Mouse (Mus musculus) testis, adult 2 months (tissue): ENCODE results near the gene Perp. TPM values are rescaled to one million over a fixed set of nuclear protein-coding genes. Genes with fewer than 3 reads are reported as not detected.
A peak's percentile ranks its signal among the peaks of the same experiment; 100 is the strongest.

Source experiments
- H3K27ac ChIP-seq: fragments of 200-500 bp; 2 replicates; pipeline ENCODE4 v1.5.1; 2012; ENCODE audit warnings: low read depth, low read length; ENCODE audit not compliant: control insufficient read depth, insufficient read depth
- H3K27me3 ChIP-seq: fragments of 200-500 bp; 2 replicates; pipeline ENCODE4 v1.6.1; 2012; ENCODE audit warnings: mild to moderate bottlenecking, low read length, moderate library complexity; ENCODE audit not compliant: control insufficient read depth, insufficient read depth
- H3K36me3 ChIP-seq: fragments of 200-500 bp; 2 replicates; pipeline ENCODE4 v1.6.1; 2012; ENCODE audit warnings: mild to moderate bottlenecking, low read length; ENCODE audit not compliant: control insufficient read depth, insufficient read depth
- H3K4me1 ChIP-seq: fragments of 200-500 bp; 2 replicates; pipeline ENCODE4 v1.6.1; 2012; ENCODE audit warnings: low read length; ENCODE audit not compliant: control insufficient read depth, insufficient read depth
- H3K4me3 ChIP-seq: fragments of 200-500 bp; 2 replicates; pipeline ENCODE4 v1.5.1; 2012; ENCODE audit warnings: low read depth, mild to moderate bottlenecking, low read length, moderate library complexity, mixed read lengths; ENCODE audit not compliant: control insufficient read depth
- CTCF ChIP-seq: fragments of 200-500 bp; IDR thresholded peaks from 2 replicates; pipeline ENCODE4 v1.5.1; 2012; ENCODE audit warnings: low read depth, mild to moderate bottlenecking, inconsistent platforms, low read length, moderate library complexity; ENCODE audit not compliant: control insufficient read depth, insufficient read depth, insufficient replicate concordance
- POLR2A ChIP-seq: fragments of 200-500 bp; IDR thresholded peaks from 2 replicates; pipeline ENCODE4 v1.6.1; 2012; ENCODE audit warnings: low read depth, mild to moderate bottlenecking, inconsistent platforms, low read length, moderate library complexity; ENCODE audit not compliant: control insufficient read depth
- polyA plus RNA-seq: library from polyadenylated mRNA; depleted of rRNA; stranded (reverse); fragments of >200 nt; gene quantifications from 2 replicates; pipeline ENCODE4 v1.2.3, GENCODE M21; 2012; rRNA removed

Gene Perp
- polyA plus RNA-seq, result 1.3 and 3.9 TPM in 2 replicates

DNA sequence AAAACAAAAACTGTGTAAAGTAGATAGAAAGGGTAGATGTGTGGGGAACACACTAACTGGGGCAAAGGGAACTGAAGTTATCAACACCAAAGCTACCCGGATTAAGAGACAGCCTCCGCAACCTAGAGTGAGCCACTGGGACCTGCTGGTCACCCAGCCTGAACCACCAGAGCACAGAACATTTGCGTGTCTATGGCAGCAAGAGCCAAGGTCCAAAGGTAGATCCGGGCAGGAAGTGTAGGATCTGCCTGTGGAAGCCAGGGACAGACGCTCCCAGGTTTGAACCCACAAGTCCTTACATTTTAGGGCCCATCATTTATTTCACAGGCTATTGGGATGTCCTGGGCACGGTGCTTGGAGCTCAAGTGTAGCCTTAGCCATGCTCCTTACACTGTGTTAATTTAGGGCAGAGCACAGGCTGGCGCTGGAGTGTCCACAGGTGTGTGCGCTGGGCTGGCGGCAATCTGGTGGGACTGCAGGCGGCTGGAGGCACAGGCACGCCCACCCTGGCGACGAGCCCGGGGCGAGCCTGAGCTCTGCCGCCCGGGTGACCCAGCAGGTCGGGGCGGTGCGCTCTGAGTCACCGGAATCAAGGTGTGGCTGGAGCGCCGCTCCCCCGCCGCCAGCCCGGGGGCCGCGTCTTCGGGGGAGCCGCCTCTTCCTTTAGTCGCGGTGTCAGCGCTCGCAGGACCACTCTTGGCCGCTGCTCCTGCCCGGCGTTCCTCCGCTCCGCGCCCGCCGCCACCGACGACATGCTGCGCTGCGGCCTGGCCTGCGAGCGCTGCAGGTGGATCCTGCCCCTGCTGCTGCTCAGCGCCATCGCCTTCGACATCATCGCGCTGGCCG, at the start of gene Perp:
Perp (plus strand) TSS at position 580 of the 846 bp plus-strand sequence.
- no peak within 1 kb of the TSS for H3K27ac ChIP-seq
- no peaks in the 10 kb centered on the region; the same call in 1 of the 2 replicates for H3K27me3 ChIP-seq
- H3K4me1 ChIP-seq, result peaks cover 5% of the 10 kb centered on the region; the same call in 1 of the 2 replicates
- H3K4me3 ChIP-seq, result peak within 1 kb of the TSS; percentile 73
- no peaks in the 10 kb centered on the region for H3K36me3 ChIP-seq
- TF ChIP-seq CTCF, result no peak
- TF ChIP-seq POLR2A, result no peak

DNA sequence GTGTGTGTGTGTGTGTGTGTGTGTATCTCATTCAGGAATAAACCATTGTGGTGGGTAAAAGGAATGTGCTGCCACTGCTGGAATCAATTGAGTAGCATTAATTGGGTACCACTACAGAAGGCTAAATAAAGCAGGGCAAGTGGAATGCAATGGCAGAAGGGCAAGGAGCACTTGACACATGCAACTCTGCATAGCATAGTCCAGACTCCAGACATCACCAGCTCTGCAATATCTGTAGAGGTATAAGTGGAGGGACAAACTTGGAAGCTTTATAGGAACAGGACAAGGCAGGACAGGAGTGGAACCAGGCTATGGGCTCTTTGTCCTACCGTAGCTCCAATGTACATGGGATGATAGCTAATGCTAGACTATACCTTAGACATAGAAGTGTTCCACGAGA, 33.1 kb upstream of the Perp start:
- TF ChIP-seq CTCF (no peak), POLR2A (no peak)
- Histone ChIP-seq H3K27me3 (no peaks in the 10 kb centered on the region), H3K4me3 (no peak overlapping the region), H3K36me3 (peaks cover 1% of the 10 kb centered on the region; the same call in 1 of the 2 replicates), H3K4me1 (no peaks in the 10 kb centered on the region), H3K27ac (no peak overlapping the region)

DNA sequence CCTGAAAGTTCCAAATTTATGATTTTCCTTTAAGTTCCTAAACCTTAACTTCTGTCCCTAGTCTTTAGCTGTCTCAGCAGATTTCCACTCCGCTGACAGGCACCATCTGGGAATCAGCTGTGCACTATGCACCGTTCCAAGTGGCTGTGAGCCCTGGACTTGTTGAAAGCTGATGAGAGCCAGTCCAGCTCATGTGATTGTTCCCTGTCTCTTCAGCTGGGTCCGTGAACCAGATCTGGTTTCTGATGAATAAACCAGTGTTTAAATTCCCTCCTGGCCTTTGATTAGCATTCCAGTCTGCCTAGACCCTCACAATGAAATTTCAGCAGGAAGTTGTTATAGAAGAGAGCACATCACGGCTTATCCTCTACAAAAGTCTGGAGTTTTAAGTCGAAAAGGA, 28.3 kb upstream of the Perp start:
- H3K27ac ChIP-seq, result no peak overlapping the region

DNA sequence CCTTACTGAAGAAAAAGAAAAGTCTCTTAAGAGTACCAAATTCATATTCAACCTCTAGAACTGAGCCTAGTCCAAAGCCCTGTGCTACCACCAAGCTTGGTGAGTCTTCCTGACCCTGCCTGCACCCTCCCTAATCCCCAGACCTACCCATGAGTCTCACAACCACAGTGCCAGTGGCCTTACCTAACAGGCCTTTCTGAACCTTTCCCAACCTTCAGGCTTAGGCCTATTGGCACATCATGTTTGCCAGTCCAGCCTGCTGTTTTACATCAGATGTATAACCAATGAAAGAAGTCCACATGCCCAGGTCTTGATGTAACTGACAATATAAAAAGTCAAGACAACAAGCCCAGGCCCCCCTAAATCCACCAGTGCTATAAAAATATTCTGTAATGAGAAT, 19.7 kb upstream of the Perp start:
- Histone ChIP-seq H3K4me1 (no peaks in the 10 kb centered on the region), H3K27ac (no peak overlapping the region), H3K4me3 (no peak overlapping the region)

More for the DNA sequence above, 28.3 kb upstream of the Perp start:
- H3K4me3 ChIP-seq, result no peak overlapping the region
- no peaks in the 10 kb centered on the region for H3K27me3 ChIP-seq
- peaks cover 3% of the 10 kb centered on the region for H3K36me3 ChIP-seq
- H3K4me1 ChIP-seq, result no peaks in the 10 kb centered on the region
- TF ChIP-seq CTCF, result no peak
- no peak for TF ChIP-seq POLR2A

DNA sequence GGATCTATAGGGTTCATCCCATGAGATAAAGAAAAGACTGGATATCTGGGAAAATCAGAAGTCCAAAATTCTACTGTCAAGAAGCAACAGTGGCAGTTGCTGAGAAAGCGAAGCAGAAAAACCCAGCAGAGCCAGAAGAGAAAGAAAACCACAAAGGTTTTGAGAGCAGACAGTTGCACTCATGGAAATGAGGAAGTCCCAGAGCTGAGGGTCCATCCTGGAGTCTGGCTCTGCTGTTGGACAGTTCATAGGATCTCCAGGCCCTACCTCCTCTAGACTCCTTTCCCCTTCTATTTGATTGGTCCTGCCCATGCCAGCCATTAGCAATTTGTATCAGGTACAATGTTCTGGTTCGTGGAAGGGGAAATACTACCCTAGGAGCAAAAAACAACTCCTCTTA, 18.7 kb upstream of the Perp start:
- TF ChIP-seq POLR2A, result no peak
- no peak for TF ChIP-seq CTCF
- Histone ChIP-seq H3K4me1 (no peaks in the 10 kb centered on the region), H3K4me3 (no peak overlapping the region)

More for the DNA sequence above, 19.7 kb upstream of the Perp start:
- TF ChIP-seq POLR2A (no peak), CTCF (no peak)
- Histone ChIP-seq H3K27me3 (no peaks in the 10 kb centered on the region), H3K36me3 (no peaks in the 10 kb centered on the region; the same call in none of the 2 replicates)

DNA sequence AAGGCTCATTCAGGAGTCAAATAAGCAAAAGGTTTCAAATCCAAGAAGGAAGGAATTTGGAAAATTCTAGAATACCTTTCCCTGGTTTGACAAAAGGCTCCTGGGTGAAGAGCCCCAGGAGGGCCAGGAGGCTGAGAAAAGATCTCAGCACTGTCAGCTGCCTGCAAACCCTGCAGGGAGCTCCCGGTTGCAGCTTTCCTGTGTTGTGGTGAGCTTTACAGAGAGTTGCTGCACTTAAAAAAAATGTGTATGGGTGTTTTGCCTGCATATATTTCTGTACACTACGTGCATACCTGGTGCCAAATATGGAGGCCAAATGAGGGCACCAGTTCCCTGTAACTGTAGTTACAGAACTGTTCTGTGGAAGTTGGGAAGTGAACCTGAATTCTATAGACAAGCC, 16.9 kb upstream of the Perp start:
- no peaks in the 10 kb centered on the region for H3K27me3 ChIP-seq
- TF ChIP-seq POLR2A (no peak), CTCF (no peak)
- H3K36me3 ChIP-seq, result no peaks in the 10 kb centered on the region; the same call in none of the 2 replicates
- no peak overlapping the region for H3K27ac ChIP-seq
- H3K4me3 ChIP-seq, result no peak overlapping the region
- peaks cover 2% of the 10 kb centered on the region for H3K4me1 ChIP-seq

More for the DNA sequence above, 18.7 kb upstream of the Perp start:
- H3K27ac ChIP-seq, result no peak overlapping the region
- no peaks in the 10 kb centered on the region; the same call in none of the 2 replicates for H3K36me3 ChIP-seq
- H3K27me3 ChIP-seq, result no peaks in the 10 kb centered on the region

DNA sequence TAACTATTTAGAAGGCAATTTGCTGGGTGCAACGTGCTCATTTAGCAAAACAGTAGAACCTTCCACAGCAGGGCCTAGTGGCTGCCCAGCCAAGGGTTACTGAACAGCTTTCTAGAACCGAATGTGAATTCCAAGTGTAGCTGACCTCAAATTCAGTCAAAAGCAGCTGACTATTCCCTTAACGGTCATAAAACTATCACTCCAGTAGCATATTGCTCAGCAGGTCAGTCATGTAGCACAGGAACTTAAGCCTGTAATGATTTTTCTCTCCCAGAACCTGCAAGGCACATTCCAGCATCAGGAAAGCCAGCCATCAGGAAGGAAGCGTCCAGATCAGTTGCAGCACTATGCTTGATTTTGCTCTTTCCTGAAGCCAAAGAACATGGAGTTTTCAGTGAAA, 14.5 kb upstream of the Perp start:
- peak overlapping the region; percentile 23; the same call in 1 of the 2 replicates for H3K4me3 ChIP-seq
- no peaks in the 10 kb centered on the region for H3K27me3 ChIP-seq
- H3K27ac ChIP-seq, result no peak overlapping the region
- TF ChIP-seq POLR2A (no peak), CTCF (no peak)
- no peaks in the 10 kb centered on the region; the same call in none of the 2 replicates for H3K36me3 ChIP-seq
- peaks cover 4% of the 10 kb centered on the region for H3K4me1 ChIP-seq

DNA sequence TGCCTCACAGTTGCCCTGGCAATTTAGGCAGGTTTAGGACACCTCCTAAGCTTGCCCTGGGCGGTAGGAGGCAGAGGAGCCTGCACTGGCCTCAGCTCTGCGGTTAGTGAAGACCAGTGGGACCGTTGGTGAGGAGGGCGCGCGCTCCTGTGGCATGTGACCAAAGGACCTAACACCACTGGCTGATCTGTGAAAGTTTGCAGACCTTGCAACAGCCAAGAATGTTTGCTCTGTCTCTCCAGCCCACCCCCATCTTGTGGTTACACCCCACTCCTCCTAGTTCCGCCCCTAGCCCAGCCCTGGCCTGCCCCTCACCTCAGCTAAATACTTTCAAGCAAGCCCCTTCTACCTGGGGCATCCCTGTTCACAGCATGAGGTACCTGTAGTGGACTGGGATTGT, 13.0 kb upstream of the Perp start:
- Histone ChIP-seq H3K4me1 (peaks cover 4% of the 10 kb centered on the region), H3K36me3 (no peaks in the 10 kb centered on the region; the same call in none of the 2 replicates), H3K27ac (peak overlapping the region; percentile 99), H3K4me3 (peak overlapping the region; percentile 94), H3K27me3 (no peaks in the 10 kb centered on the region)
- TF ChIP-seq CTCF (no peak), POLR2A (peak; percentile 92)
